Comparison of ENCODE assay signal across 9 mouse cellular contexts in the genomic region with DNA sequence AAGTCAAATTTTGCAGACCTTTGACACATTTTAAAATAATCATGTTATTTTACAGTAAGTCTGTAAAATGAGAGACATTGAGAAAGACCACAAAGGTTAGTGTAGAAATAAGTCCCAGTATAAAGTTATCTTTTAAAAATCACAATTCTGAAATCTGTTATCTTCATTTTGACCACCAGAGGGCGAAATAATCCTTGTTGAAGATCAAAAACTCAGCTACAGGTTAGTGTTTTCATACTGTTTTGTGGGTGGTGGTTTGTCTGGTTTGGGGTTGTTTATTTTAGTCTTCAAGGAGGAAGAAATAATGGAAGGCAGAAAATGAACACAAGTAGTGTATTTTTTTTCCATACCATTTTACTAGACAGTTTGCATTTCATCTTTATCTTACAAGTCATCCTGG.
DNase-seq lines count a peak whose midpoint lies in the region; ATAC-seq and TF ChIP-seq lines count a peak whose summit lies in the region.
"Had no signal": no experiment of that assay in that cellular context is flagged by ENCODE, and none has a peak within 500 bp of the region (broad histone marks: within the 10 kb centered on the region; RNA-seq: fewer than 3 reads in every experiment).

No protein-coding gene starts in this region.

- peak; percentile 83 for DNase-seq in cerebellum, adult 9-10 months
- DNase-seq in cerebellum, adult 18-20 months, result no peak
- peak in 2 of 3 experiments; percentile 1 to 4 for DNase-seq in liver, embryonic 14.5 days (ENCODE audit: low read depth in 3 of 3, low spot score in 3 of 3)
- no peak for DNase-seq in liver, embryonic 11.5 days (ENCODE audit: low spot score)
- DNase-seq in c-Kit-positive CD71-negative TER-119-negative erythroid progenitor cells, embryonic 14.5 days (ENCODE audit: low read depth), result peak; percentile 37
- DNase-seq in midbrain, postnatal 0 days (ENCODE audit: low spot score), result peak; percentile 71
- DNase-seq in cerebellum, postnatal 4 days (ENCODE audit: low spot score in 2 of 2), result no peak
- no peak for DNase-seq in cerebellum, postnatal 25 days

- H3K4me3 ChIP-seq in liver, embryonic 14.5 days (ENCODE audit: insufficient read depth in 1 of 2, low read depth in 2 of 2, low read length in 2 of 2), result no peak overlapping the region
- H3K4me3 ChIP-seq in liver, embryonic 11.5 days (ENCODE audit: low read depth, low read length), result no peak overlapping the region
- H3K4me3 ChIP-seq in midbrain, postnatal 0 days (ENCODE audit: low read depth, low read length), result no peak overlapping the region
- H3K4me3 ChIP-seq: neural tube, embryonic 12.5 days had no signal

- H3K4me1 ChIP-seq in liver, embryonic 14.5 days (replicated peaks; ENCODE audit: control insufficient read depth in 2 of 2, insufficient read depth in 2 of 2, low read length in 1 of 2), result no peaks in the 10 kb centered on the region
- no peaks in the 10 kb centered on the region for H3K4me1 ChIP-seq in liver, embryonic 11.5 days (replicated peaks; ENCODE audit: control insufficient read depth, insufficient read depth, low read length)
- H3K4me1 ChIP-seq in midbrain, postnatal 0 days (ENCODE audit: insufficient read depth, low read length), result no peaks in the 10 kb centered on the region
- H3K4me1 ChIP-seq: neural tube, embryonic 12.5 days had no signal

- H3K9me3 ChIP-seq in liver, embryonic 14.5 days (ENCODE audit: control insufficient read depth, low read length), result no peaks in the 10 kb centered on the region
- no peaks in the 10 kb centered on the region for H3K9me3 ChIP-seq in liver, embryonic 11.5 days (ENCODE audit: control insufficient read depth, low read length)
- H3K9me3 ChIP-seq in midbrain, postnatal 0 days (ENCODE audit: low read length), result no peaks in the 10 kb centered on the region
- H3K9me3 ChIP-seq: neural tube, embryonic 12.5 days had no signal

- no peaks in the 10 kb centered on the region for H3K27me3 ChIP-seq in liver, embryonic 14.5 days (ENCODE audit: control insufficient read depth, insufficient read depth, low read length)
- no peaks in the 10 kb centered on the region for H3K27me3 ChIP-seq in liver, embryonic 11.5 days (replicated peaks; ENCODE audit: control insufficient read depth, insufficient read depth, low read length)
- H3K27me3 ChIP-seq in midbrain, postnatal 0 days (ENCODE audit: insufficient read depth, low read length), result no peaks in the 10 kb centered on the region
- H3K27me3 ChIP-seq: neural tube, embryonic 12.5 days had no signal

- H3K36me3 ChIP-seq in liver, embryonic 14.5 days (replicated peaks; ENCODE audit: control insufficient read depth, insufficient read depth, low read depth), result no peaks in the 10 kb centered on the region
- no peaks in the 10 kb centered on the region for H3K36me3 ChIP-seq in liver, embryonic 11.5 days (ENCODE audit: control insufficient read depth, insufficient read depth, low read length)
- no peaks in the 10 kb centered on the region for H3K36me3 ChIP-seq in midbrain, postnatal 0 days (ENCODE audit: insufficient read depth, low read length)
- H3K36me3 ChIP-seq: neural tube, embryonic 12.5 days had no signal

- H3K4me2 ChIP-seq in liver, embryonic 14.5 days (ENCODE audit: low read depth), result no peak overlapping the region
- no peak overlapping the region for H3K4me2 ChIP-seq in liver, embryonic 11.5 days
- no peak overlapping the region for H3K4me2 ChIP-seq in midbrain, postnatal 0 days (ENCODE audit: low read depth, low read length, poor library complexity, severe bottlenecking)
- H3K4me2 ChIP-seq: neural tube, embryonic 12.5 days had no signal

- peak; percentile 36; the same call in 1 of the 2 replicates for TF ChIP-seq CTCF in liver, embryonic 14.5 days (IDR thresholded peaks at IDR 0.05; ENCODE audit: low read depth)
- peak; percentile 84 for TF ChIP-seq CTCF in midbrain, postnatal 0 days (IDR thresholded peaks at IDR 0.05)

- WGBS in liver, embryonic 14.5 days (ENCODE audit: insufficient replicate concordance), result 0% methylated on average over 1 of the region's 1 CpGs
- WGBS in liver, embryonic 11.5 days, result 2% methylated on average over 1 of the region's 1 CpGs
- 0% methylated on average over 1 of the region's 1 CpGs for WGBS in midbrain, postnatal 0 days

- no peak for ATAC-seq in liver, embryonic 14.5 days (ENCODE audit: insufficient read depth)
- no peak for ATAC-seq in liver, embryonic 11.5 days (replicated peaks; ENCODE audit: low FRiP score)
- ATAC-seq in midbrain, postnatal 0 days (ENCODE audit: low FRiP score), result no peak

- no peak for TF ChIP-seq EP300 in liver, embryonic 14.5 days (IDR thresholded peaks at IDR 0.05; ENCODE audit: low read depth)

- no peak overlapping the region for H3K27ac ChIP-seq in liver, embryonic 14.5 days
- H3K27ac ChIP-seq in liver, embryonic 11.5 days (ENCODE audit: low read depth, low read length), result no peak overlapping the region
- no peak overlapping the region for H3K27ac ChIP-seq in midbrain, postnatal 0 days (ENCODE audit: low read depth, low read length)
- H3K27ac ChIP-seq: neural tube, embryonic 12.5 days had no signal

- H3K9ac ChIP-seq in liver, embryonic 14.5 days (replicated peaks), result no peak overlapping the region
- H3K9ac ChIP-seq in liver, embryonic 11.5 days (ENCODE audit: low read depth, low read length), result no peak overlapping the region
- no peak overlapping the region for H3K9ac ChIP-seq in midbrain, postnatal 0 days (replicated peaks; ENCODE audit: low read length, poor library complexity, severe bottlenecking)
- H3K9ac ChIP-seq: neural tube, embryonic 12.5 days had no signal

Comparison
In these comparisons a context has a peak if more than half of its experiments do, and no peak if none do; other contexts are left out.
1. DNase-seq: peak in cerebellum, adult 9-10 months (single experiment), liver, embryonic 14.5 days (2 of 3), c-Kit-positive CD71-negative TER-119-negative erythroid progenitor cells, embryonic 14.5 days (single experiment) and midbrain, postnatal 0 days (single experiment); none in cerebellum, adult 18-20 months (0 of 2), liver, embryonic 11.5 days (single experiment), cerebellum, postnatal 4 days (0 of 2) and cerebellum, postnatal 25 days (0 of 2).